Mouse (Mus musculus) neural tube, embryonic 10.5 days (tissue): ENCODE data around the gene Mrpl23.
A peak's percentile ranks its signal among the peaks of the same experiment; 100 is the strongest.

Experiments
- DNase-seq: peaks from one replicate; pipeline ENCODE4 v3.0.0-alpha.2; 2017; ENCODE audit warnings: low spot score; ENCODE audit errors: extremely low spot score

Mrpl23 gene

GRCm38 (mm10) chr7:142551691-142552090 is 19.2 kb downstream of the Mrpl23 start:
- DNase-seq = no peak

GRCm38 (mm10) chr7:142552591-142553416 is 20.3 kb downstream of the Mrpl23 start:
- DNase-seq = peak; percentile 63

- no peak for DNase-seq
Observed at GRCm38 (mm10) chr7:142553417-142554335, 21.2 kb downstream of the Mrpl23 start.

- no peak for DNase-seq
Observed at GRCm38 (mm10) chr7:142554625-142555024, 22.1 kb downstream of the Mrpl23 start.

GRCm38 (mm10) chr7:142555366-142556088 is 23.0 kb downstream of the Mrpl23 start:
- DNase-seq = no peak

GRCm38 (mm10) chr7:142556089-142556476 is 23.6 kb downstream of the Mrpl23 start:
- DNase-seq = no peak

GRCm38 (mm10) chr7:142557696-142558095 is 25.2 kb downstream of the Mrpl23 start:
- no peak for DNase-seq

GRCm38 (mm10) chr7:142558511-142559146 is 26.1 kb downstream of the Mrpl23 start:
- DNase-seq = no peak

- no peak for DNase-seq
Observed at GRCm38 (mm10) chr7:142559651-142560175, 27.2 kb downstream of the Mrpl23 start.

- DNase-seq = no peak
Observed at GRCm38 (mm10) chr7:142560942-142561855, 28.7 kb downstream of the Mrpl23 start.

- no peak for DNase-seq
Observed at GRCm38 (mm10) chr7:142561856-142562404, 29.4 kb downstream of the Mrpl23 start.

GRCm38 (mm10) chr7:142563168-142563567 is 30.7 kb downstream of the Mrpl23 start:
- DNase-seq = no peak

- DNase-seq = peak; percentile 46
Observed at GRCm38 (mm10) chr7:142564955-142565643, 32.6 kb downstream of the Mrpl23 start.

- DNase-seq = no peak
Observed at GRCm38 (mm10) chr7:142566512-142566911, 34.0 kb downstream of the Mrpl23 start.

GRCm38 (mm10) chr7:142568985-142569384 is 36.5 kb downstream of the Mrpl23 start:
- peak; percentile 23 for DNase-seq

GRCm38 (mm10) chr7:142570565-142570964 is 38.1 kb downstream of the Mrpl23 start:
- peak; percentile 54 for DNase-seq

- no peak for DNase-seq
Observed at GRCm38 (mm10) chr7:142571458-142572220, 39.2 kb downstream of the Mrpl23 start.

GRCm38 (mm10) chr7:142572343-142572742 is 39.9 kb downstream of the Mrpl23 start:
- no peak for DNase-seq
